In genomic region chr17:45618941-45619385, GRCm38 (mm10) we compare ENCODE assay signal across 8 mouse cellular contexts. TPM values are rescaled to one million over a fixed set of nuclear protein-coding genes. Genes with fewer than 3 reads are reported as not detected.
DNase-seq lines count a peak whose midpoint lies in the region; ATAC-seq and TF ChIP-seq lines count a peak whose summit lies in the region.

No protein-coding gene starts in this region.

- WGBS in intestine, embryonic 15.5 days = 19% methylated on average over 8 of the region's 8 CpGs
- WGBS in liver, embryonic 16.5 days (ENCODE audit: insufficient replicate concordance) = 9% methylated on average over 8 of the region's 8 CpGs
- 45% methylated on average over 8 of the region's 8 CpGs for WGBS in cerebellum, adult 2 months

- H3K9ac ChIP-seq in intestine, embryonic 15.5 days = peak overlapping the region; percentile 31; the same call in 1 of the 2 replicates
- peak overlapping the region; percentile 58 for H3K9ac ChIP-seq in liver, embryonic 16.5 days (ENCODE audit: low read depth, low read length)

- H3K27ac ChIP-seq in intestine, embryonic 15.5 days = peak overlapping the region; percentile 87
- H3K27ac ChIP-seq in liver, embryonic 16.5 days (ENCODE audit: low read length) = peak overlapping the region; percentile 82
- no peak overlapping the region for H3K27ac ChIP-seq in cerebellum, adult 2 months (ENCODE audit: insufficient read depth, low read length)

- no peaks in the 10 kb centered on the region for H3K36me3 ChIP-seq in intestine, embryonic 15.5 days
- no peaks in the 10 kb centered on the region for H3K36me3 ChIP-seq in liver, embryonic 16.5 days (ENCODE audit: control insufficient read depth, insufficient read depth)
- no peaks in the 10 kb centered on the region for H3K36me3 ChIP-seq in splenic B cell, adult 2 months (ENCODE audit: control insufficient read depth, insufficient read depth, low read length, poor library complexity, severe bottlenecking)

- peak; percentile 58 for DNase-seq in retina, postnatal 1 day
- DNase-seq in retina, embryonic 14.5 days (ENCODE audit: low spot score) = no peak
- DNase-seq in splenic B cell, adult 2 months (ENCODE audit: low read depth, low spot score) = peak; percentile 19
- DNase-seq in cerebellum, adult 2 months = no peak
- no peak for DNase-seq in left cerebral cortex, postnatal 14 days (ENCODE audit: low spot score in 2 of 2)

- H3K9me3 ChIP-seq in intestine, embryonic 15.5 days = no peaks in the 10 kb centered on the region
- H3K9me3 ChIP-seq in liver, embryonic 16.5 days (replicated peaks; ENCODE audit: control insufficient read depth, low read length) = no peaks in the 10 kb centered on the region

- H3K27me3 ChIP-seq in intestine, embryonic 15.5 days (replicated peaks) = no peaks in the 10 kb centered on the region
- no peaks in the 10 kb centered on the region for H3K27me3 ChIP-seq in liver, embryonic 16.5 days (ENCODE audit: control insufficient read depth, insufficient read depth, low read depth, low read length)
- H3K27me3 ChIP-seq in splenic B cell, adult 2 months (ENCODE audit: control insufficient read depth, insufficient read depth, low read length, poor library complexity, severe bottlenecking) = no peaks in the 10 kb centered on the region
- H3K27me3 ChIP-seq in cerebellum, adult 2 months (ENCODE audit: control insufficient read depth, insufficient read depth, low read length) = no peaks in the 10 kb centered on the region

- H3K4me3 ChIP-seq in intestine, embryonic 15.5 days (replicated peaks) = peak overlapping the region; percentile 24
- H3K4me3 ChIP-seq in liver, embryonic 16.5 days (ENCODE audit: low read depth, low read length) = peak overlapping the region; percentile 43
- H3K4me3 ChIP-seq in cerebellum, adult 2 months (replicated peaks; ENCODE audit: insufficient read depth, low read depth, low read length) = no peak overlapping the region

- peak; percentile 68 for ATAC-seq in granulocyte monocyte progenitor cell, adult 5-6 weeks (replicated peaks; ENCODE audit: poor library complexity, severe bottlenecking)
- ATAC-seq in intestine, embryonic 15.5 days = peak; percentile 82
- peak; percentile 62 for ATAC-seq in liver, embryonic 16.5 days (ENCODE audit: low read depth)

- TF ChIP-seq POLR2A in cerebellum, adult 2 months (IDR thresholded peaks at IDR 0.05; ENCODE audit: borderline replicate concordance, insufficient read depth, low read length) = no peak

- peaks cover 13% of the 10 kb centered on the region; the same call in 1 of the 2 replicates for H3K4me1 ChIP-seq in intestine, embryonic 15.5 days (replicated peaks)
- peaks cover 15% of the 10 kb centered on the region for H3K4me1 ChIP-seq in liver, embryonic 16.5 days (ENCODE audit: control insufficient read depth, low read depth, low read length)
- no peaks in the 10 kb centered on the region for H3K4me1 ChIP-seq in cerebellum, adult 2 months (ENCODE audit: control insufficient read depth, insufficient read depth, low read length)

- TF ChIP-seq CTCF in cerebellum, adult 2 months (IDR thresholded peaks at IDR 0.05; ENCODE audit: borderline replicate concordance, insufficient read depth, low read depth, low read length) = no peak

- H3K4me2 ChIP-seq in intestine, embryonic 15.5 days (replicated peaks) = peak overlapping the region; percentile 57
- peak overlapping the region; percentile 59 for H3K4me2 ChIP-seq in liver, embryonic 16.5 days (ENCODE audit: low read depth, low read length)

- intact Hi-C loops in left cerebral cortex, postnatal 14 days (cut with DNase I) = no loop called here

RNA-seq across cellular contexts. Expression of gene Mymx, which starts 17.1 kb away (rescaled TPM):
- not detected in 2 replicates for total RNA-seq in granulocyte monocyte progenitor cell, adult 5-6 weeks (2014; fragmentation: Nextera tagmentation)
- not detected in 2 replicates for total RNA-seq in granulocyte monocyte progenitor cell, adult 5-6 weeks (2017)
- 0.43 and 0.54 TPM in 2 replicates for polyA plus RNA-seq in intestine, embryonic 15.5 days (2015; fragmentation: Nextera tagmentation; extraction: Ambion mirVana)
- polyA plus RNA-seq in liver, embryonic 16.5 days (2015; fragmentation: Nextera tagmentation; extraction: Ambion mirVana) = 0.30 and 0.35 TPM in 2 replicates
- not detected in 2 replicates for polyA plus RNA-seq in cerebellum, adult 2 months (2012; rRNA removed)
- not detected for total RNA-seq in left cerebral cortex, postnatal 14 days (2021)

RNA-seq across cellular contexts. Expression of gene Slc29a1, which starts 19.6 kb away (rescaled TPM):
- 60.7 and 107 TPM in 2 replicates for total RNA-seq in granulocyte monocyte progenitor cell, adult 5-6 weeks (2014; fragmentation: Nextera tagmentation)
- 53.2 and 74.0 TPM in 2 replicates for total RNA-seq in granulocyte monocyte progenitor cell, adult 5-6 weeks (2017)
- polyA plus RNA-seq in intestine, embryonic 15.5 days (2015; fragmentation: Nextera tagmentation; extraction: Ambion mirVana) = 80.0 and 85.4 TPM in 2 replicates
- polyA plus RNA-seq in liver, embryonic 16.5 days (2015; fragmentation: Nextera tagmentation; extraction: Ambion mirVana) = 154 and 162 TPM in 2 replicates
- polyA plus RNA-seq in cerebellum, adult 2 months (2012; rRNA removed) = 72.2 and 75.6 TPM in 2 replicates
- 10 to 100 TPM; 21.0 to 24.4 TPM for total RNA-seq in left cerebral cortex, postnatal 14 days (2021)

RNA-seq across cellular contexts. Expression of gene Capn11, which starts 40.2 kb away (rescaled TPM):
- 0.26 TPM in 1 of 2 replicates, not detected in the other for total RNA-seq in granulocyte monocyte progenitor cell, adult 5-6 weeks (2014; fragmentation: Nextera tagmentation)
- total RNA-seq in granulocyte monocyte progenitor cell, adult 5-6 weeks (2017) = 0.69 TPM in 1 of 2 replicates, not detected in the other
- polyA plus RNA-seq in intestine, embryonic 15.5 days (2015; fragmentation: Nextera tagmentation; extraction: Ambion mirVana) = 0.34 and 0.40 TPM in 2 replicates
- polyA plus RNA-seq in liver, embryonic 16.5 days (2015; fragmentation: Nextera tagmentation; extraction: Ambion mirVana) = 0.08 and 0.41 TPM in 2 replicates
- polyA plus RNA-seq in cerebellum, adult 2 months (2012; rRNA removed) = 3.8 and 4.7 TPM in 2 replicates
- 1 to 10 TPM in 1 of 2 experiments, under 1 TPM in 1; 0.13 to 1.6 TPM for total RNA-seq in left cerebral cortex, postnatal 14 days (2021)

RNA-seq across cellular contexts. Expression of gene Hsp90ab1, which starts 45.9 kb away (rescaled TPM):
- total RNA-seq in granulocyte monocyte progenitor cell, adult 5-6 weeks (2014; fragmentation: Nextera tagmentation) = 1,977 and 2,073 TPM in 2 replicates
- total RNA-seq in granulocyte monocyte progenitor cell, adult 5-6 weeks (2017) = 2,383 and 2,522 TPM in 2 replicates
- 1,578 and 1,609 TPM in 2 replicates for polyA plus RNA-seq in intestine, embryonic 15.5 days (2015; fragmentation: Nextera tagmentation; extraction: Ambion mirVana)
- 564 and 565 TPM in 2 replicates for polyA plus RNA-seq in liver, embryonic 16.5 days (2015; fragmentation: Nextera tagmentation; extraction: Ambion mirVana)
- polyA plus RNA-seq in cerebellum, adult 2 months (2012; rRNA removed) = 915 and 924 TPM in 2 replicates
- total RNA-seq in left cerebral cortex, postnatal 14 days (2021) = 1,000 to 10,000 TPM; 1,454 to 1,586 TPM

RNA-seq across cellular contexts. Expression of gene Slc35b2, which starts 55.3 kb away (rescaled TPM):
- total RNA-seq in granulocyte monocyte progenitor cell, adult 5-6 weeks (2014; fragmentation: Nextera tagmentation) = 88.5 and 124 TPM in 2 replicates
- 39.3 and 77.1 TPM in 2 replicates for total RNA-seq in granulocyte monocyte progenitor cell, adult 5-6 weeks (2017)
- 124 and 128 TPM in 2 replicates for polyA plus RNA-seq in intestine, embryonic 15.5 days (2015; fragmentation: Nextera tagmentation; extraction: Ambion mirVana)
- 45.3 and 46.5 TPM in 2 replicates for polyA plus RNA-seq in liver, embryonic 16.5 days (2015; fragmentation: Nextera tagmentation; extraction: Ambion mirVana)
- polyA plus RNA-seq in cerebellum, adult 2 months (2012; rRNA removed) = 71.3 and 74.0 TPM in 2 replicates
- 10 to 100 TPM; 41.6 to 46.1 TPM for total RNA-seq in left cerebral cortex, postnatal 14 days (2021)

Comparison
In these comparisons a context has a peak if more than half of its experiments do, and no peak if none do; other contexts are left out.
1. DNase-seq: peak in retina, postnatal 1 day (single experiment) and splenic B cell, adult 2 months (single experiment); none in retina, embryonic 14.5 days (single experiment), cerebellum, adult 2 months (0 of 2) and left cerebral cortex, postnatal 14 days (0 of 2).
2. Peak in every context shown above with its lines, with median percentiles within 50 percentile points of each other: ATAC-seq.